Mouse (Mus musculus) mouse trophoblast stem cell (cell line): ENCODE measurements around the gene 1700018G05Rik.
"Not testable (repeated sequence)": the region's sequence is repeated elsewhere in the genome, so short reads cannot be mapped to it uniquely, and the experiment has no call there.

Source experiments
- in situ Hi-C, 2 experiments: fragments of 300-500 bp; cut with MseI, MboI; formaldehyde crosslinking; loops; 2 replicates in 1 of 2; 3 replicates in 1 of 2; pipeline ENCODE4 v1.15.1; 2025

The 1700018G05Rik gene

GRCm38 (mm10) chrX:102928072-102928471, at the start of gene 1700018G05Rik:
1700018G05Rik (plus strand) TSS chrX:102928372.
- in situ Hi-C loops: not testable (repeated sequence)

GRCm38 (mm10) chrX:102908587-102908986, 19.6 kb upstream of the 1700018G05Rik start, which contains the start of the genes Dmrtc1a and 1700011M02Rik:
Dmrtc1a (minus strand) TSS chrX:102908687.
1700011M02Rik (plus strand) TSS chrX:102908905.
- in situ Hi-C loops: loop anchor here in 1 of 2 experiments (10.0 kb wide), 1 partner anchor 204 kb away; the partner anchor contains the start of genes Dmrtc1b and Gm9112

- in situ Hi-C loops: not testable (repeated sequence)
These were observed 13.3 kb upstream of the 1700018G05Rik start for GRCm38 (mm10) chrX:102914823-102915222.

DNA sequence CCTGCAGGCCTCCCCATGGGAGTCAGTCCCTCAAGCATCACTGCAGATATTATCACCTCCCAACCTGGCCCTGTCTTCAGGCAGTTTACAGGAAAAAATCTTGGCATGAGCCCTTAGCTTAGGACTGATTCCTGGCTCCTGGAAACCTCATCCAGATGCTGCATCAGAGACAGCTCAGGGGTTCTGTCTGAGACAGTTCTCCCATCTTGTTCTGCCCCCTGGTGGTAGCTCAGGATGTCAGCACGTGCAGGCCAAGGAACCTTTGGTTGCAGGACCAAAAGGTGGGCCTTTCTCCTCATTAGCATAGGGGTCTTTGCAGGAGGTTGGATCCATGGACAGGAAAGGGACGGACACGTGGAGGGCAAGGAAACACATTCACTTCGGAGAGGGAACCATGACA, 1.5 kb upstream of the 1700018G05Rik start:
- in situ Hi-C loops: not testable (repeated sequence)

DNA sequence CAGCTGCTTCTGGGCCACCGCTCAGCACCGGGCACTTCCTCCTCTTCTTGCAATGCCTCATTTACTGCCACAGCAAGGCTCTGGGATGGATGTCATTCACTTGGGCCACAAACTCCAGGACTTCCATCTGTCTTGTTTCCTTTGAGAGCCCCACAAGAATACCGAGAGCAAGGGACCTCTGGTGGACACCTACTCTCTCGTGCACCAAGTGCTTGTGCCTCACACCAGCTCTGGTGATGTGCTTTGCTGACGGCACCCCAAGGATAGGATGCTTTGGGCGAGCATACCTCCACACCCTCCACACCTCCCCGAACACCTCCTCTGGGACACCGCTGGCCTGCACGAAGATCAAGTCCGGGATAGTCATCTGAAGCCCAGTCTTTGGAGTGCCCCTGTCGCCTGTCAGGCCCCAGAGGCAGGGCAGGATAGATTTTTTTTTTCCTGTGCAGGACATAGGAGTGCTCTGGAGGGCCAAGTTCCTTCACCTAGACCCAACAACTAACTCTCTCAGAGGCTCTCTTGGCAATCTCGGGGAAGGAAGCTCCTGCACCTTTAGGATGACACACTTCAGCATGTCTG, 4.9 kb downstream of the 1700018G05Rik start:
- in situ Hi-C loops: no loop called here

DNA sequence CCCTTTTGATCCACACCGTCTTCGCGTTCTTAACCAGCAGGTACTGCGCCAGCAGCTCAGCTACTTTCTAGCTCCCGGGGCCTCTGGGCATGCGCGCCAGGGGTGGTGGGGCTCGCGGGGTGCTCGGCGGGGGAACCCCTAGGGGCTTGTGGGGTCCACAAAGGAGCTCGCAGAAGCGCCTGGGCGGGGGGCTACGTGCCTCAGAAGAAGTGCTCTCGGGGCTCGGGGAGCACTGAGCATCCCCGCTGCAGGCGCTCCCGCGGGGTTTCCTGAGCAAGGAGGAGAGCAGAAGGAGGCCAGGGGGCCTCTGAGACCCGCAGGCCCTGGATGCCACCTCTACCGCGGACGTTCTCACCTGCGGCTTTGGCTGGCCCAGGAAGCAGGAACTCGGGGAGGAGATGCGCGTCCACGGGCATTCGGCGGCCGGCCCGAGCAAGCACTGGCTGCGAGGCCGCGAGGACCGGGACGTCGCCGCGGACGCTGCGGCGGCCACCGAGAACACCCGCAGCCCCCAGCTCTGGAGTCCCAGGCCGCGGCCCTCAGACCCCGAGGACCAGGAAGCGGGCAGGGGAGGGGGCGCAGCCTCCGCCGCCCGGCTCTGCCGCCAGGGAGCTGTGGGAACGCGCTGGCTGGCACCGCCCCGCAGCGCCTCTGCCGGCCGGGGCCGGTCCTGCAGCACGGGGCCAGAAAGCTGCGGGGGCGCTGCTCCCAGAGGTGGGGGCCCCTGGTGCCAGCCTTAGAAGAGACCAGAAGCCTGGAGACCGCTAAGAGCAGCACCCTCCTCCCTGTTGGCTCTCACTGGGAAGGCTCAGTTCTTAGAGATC, 5.6 kb downstream of the 1700018G05Rik start:
- in situ Hi-C loops: no loop called here

DNA sequence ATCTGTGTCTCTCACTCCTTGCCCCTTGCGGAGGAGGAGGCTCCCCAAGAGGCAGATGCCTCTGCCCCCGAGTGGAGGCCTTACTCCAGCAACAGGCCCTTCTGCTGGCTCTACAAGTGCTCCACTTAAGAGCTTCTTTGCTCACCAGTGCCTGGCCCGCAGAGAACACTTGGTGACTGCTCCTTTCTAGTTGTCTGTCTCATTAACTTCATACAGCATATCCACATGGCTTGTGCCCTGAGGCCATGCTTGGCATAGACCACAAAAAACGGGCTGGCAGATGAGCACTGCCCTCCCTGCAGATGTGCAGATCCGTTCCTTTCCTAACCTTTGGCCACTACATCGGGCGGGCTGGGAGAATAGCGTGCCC, 6.2 kb downstream of the 1700018G05Rik start:
- in situ Hi-C loops: no loop called here

- in situ Hi-C loops: no loop called here
These were observed 8.6 kb downstream of the 1700018G05Rik start for GRCm38 (mm10) chrX:102936743-102937142.

- in situ Hi-C loops: not testable (repeated sequence)
These were observed 22.0 kb downstream of the 1700018G05Rik start for GRCm38 (mm10) chrX:102950136-102950535.

DNA sequence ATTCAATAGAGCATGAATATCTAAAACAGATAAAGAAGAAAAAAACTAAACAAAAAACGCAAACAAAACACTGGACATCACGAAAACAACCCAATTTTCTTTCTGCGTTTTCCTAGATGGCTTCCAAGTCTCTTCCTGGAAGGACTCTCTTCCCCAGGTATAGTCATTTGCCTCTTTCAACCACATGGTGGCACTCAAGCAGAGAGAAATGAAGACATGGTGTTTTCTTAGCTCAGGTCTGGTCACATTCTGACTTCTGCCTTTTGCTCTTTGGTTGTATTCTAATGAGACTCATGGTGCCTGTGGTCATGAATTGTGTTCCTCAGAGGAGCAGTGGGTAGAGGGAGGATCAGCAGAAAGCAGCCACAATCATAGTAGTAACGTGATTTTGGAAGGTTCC, 30.7 kb downstream of the 1700018G05Rik start:
- in situ Hi-C loops: no loop called here

GRCm38 (mm10) chrX:102960581-102960980, 32.4 kb downstream of the 1700018G05Rik start:
- in situ Hi-C loops: no loop called here
